Mouse (Mus musculus) intestine, embryonic 15.5 days (tissue): ENCODE results near the gene Slc11a1. TPM values are rescaled to one million over a fixed set of nuclear protein-coding genes. Genes with fewer than 3 reads are reported as not detected.

Experiments
- ATAC-seq: fragments of 200-750 bp; cut with Nextera tagmentation; 2 replicates; pipeline ENCODE4 v1.8.0; 2017; ENCODE audit warnings: moderate TSS enrichment, moderate library complexity
- H3K27ac ChIP-seq: fragments of 300-500 bp; sonication (generic); 2 replicates; pipeline ENCODE4 v1.5.1; 2015; ENCODE audit warnings: mild to moderate bottlenecking, inconsistent platforms
- H3K27me3 ChIP-seq: fragments of 300-500 bp; sonication (generic); replicated peaks from 2 replicates; pipeline ENCODE4 v1.6.1; 2015; ENCODE audit warnings: inconsistent platforms
- H3K36me3 ChIP-seq: fragments of 300-500 bp; sonication (generic); 2 replicates; pipeline ENCODE4 v1.6.1; 2015; ENCODE audit warnings: inconsistent platforms
- H3K4me1 ChIP-seq: fragments of 300-500 bp; sonication (generic); replicated peaks from 2 replicates; pipeline ENCODE4 v1.6.1; 2015; ENCODE audit warnings: inconsistent platforms
- H3K4me2 ChIP-seq: fragments of 300-500 bp; sonication (generic); replicated peaks from 2 replicates; pipeline ENCODE4 v1.6.1; 2015; ENCODE audit warnings: mild to moderate bottlenecking, inconsistent platforms
- H3K4me3 ChIP-seq: fragments of 300-500 bp; sonication (generic); replicated peaks from 2 replicates; pipeline ENCODE4 v1.5.1; 2015; ENCODE audit warnings: inconsistent platforms
- H3K9ac ChIP-seq: fragments of 300-500 bp; sonication (generic); 2 replicates; pipeline ENCODE4 v1.6.1; 2015; ENCODE audit warnings: inconsistent platforms
- H3K9me3 ChIP-seq: fragments of 300-500 bp; sonication (generic); 2 replicates; pipeline ENCODE4 v1.6.1; 2016; ENCODE audit warnings: inconsistent platforms
- WGBS: fragments of 180-500 bp; shearing (Covaris S2); methylation state at CpG from one replicate; pipeline ENCODE4 v1.1.7; 2015; 5-methylcytosine and 5-hydroxymethylcytosine counted together
- polyA plus RNA-seq: library from polyadenylated mRNA; unstranded; fragments of >200 nt; fragmentation: Nextera tagmentation; extraction: Ambion mirVana; gene quantifications from 2 replicates; pipeline ENCODE4 v1.2.1, GENCODE M21; 2015

Gene Slc11a1
- polyA plus RNA-seq, 1 experiment from 2014 or later = 6.7 TPM

DNA sequence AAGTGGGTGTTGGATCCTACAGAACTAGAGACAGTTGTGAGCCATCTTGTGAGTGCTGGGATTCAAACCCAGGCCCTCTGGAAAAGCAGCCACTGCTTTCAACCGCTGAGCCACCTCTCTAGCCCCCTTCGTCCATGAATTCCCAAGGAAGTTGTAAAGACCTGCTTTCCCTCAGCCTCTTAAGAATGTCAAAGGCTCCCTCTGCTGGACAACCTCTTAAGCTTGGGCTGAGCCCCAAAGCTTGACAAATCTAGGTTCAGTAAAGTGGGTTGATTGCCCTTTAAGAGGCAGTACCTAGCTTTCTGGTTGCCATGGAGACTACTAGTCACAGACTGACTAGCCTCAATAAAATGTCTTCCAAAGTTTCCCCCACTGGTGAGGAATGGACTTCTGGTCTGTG is 13.2 kb upstream of the Slc11a1 start, which contains the start of gene Catip:
TSS of gene Catip (plus strand) at position 297 of the 400 bp plus-strand sequence.
- no peaks in the 10 kb centered on the region for H3K36me3 ChIP-seq
- H3K4me2 ChIP-seq = no peak within 1 kb of the TSS
- WGBS = 6% methylated on average over 2 of the region's 2 CpGs
- no peak within 1 kb of the TSS for H3K27ac ChIP-seq
- no peaks in the 10 kb centered on the region for H3K4me1 ChIP-seq
- H3K9ac ChIP-seq = no peak within 1 kb of the TSS
- peak; percentile 81 for ATAC-seq
- no peak within 1 kb of the TSS for H3K4me3 ChIP-seq
- H3K27me3 ChIP-seq = no peaks in the 10 kb centered on the region
- H3K9me3 ChIP-seq = no peaks in the 10 kb centered on the region

DNA sequence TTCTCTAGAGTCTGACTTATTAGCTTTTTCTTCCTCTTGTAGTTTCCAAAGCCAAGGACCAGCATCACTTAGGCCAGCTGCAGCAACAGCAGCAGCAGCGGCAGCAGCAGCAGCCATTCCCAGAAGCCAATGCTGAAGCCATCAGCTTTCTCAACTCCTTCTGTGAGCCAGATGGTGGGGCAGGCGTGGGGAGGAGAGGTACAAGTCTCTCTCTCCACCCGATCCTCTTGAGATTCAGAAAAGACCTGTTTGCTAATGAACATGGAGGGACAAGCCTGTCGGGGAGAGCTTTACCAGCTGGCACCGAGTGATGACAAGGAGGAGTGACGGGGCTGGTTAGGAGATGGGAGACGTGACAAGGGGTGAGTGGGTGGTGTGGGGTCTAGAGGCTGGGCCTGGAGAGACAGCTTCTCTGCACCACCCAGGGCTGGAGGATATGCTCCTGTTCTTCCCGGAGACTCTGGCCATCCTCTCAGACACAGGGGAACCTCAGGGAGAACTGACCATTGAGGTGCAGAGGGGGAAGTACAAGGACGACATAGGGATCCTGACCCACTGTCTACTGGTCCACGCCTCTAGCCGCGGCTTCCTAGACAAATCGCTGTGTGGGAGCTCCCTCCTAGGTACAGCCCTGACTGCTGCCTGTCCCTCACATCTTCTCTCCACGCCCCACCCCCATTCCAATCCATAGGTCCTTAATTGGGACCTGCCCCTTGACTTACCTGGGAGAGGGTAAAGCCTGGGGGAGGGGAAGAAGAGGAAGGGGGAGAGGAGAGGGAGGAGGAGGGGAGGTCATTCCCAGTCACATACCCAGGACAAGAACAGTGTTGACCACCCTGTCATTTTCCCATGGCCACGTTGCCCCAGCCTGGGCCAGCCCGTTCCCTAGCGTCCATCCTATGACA is 12.4 kb upstream of the Slc11a1 start:
- Histone ChIP-seq H3K27ac (no peak overlapping the region), H3K4me2 (no peak overlapping the region), H3K9me3 (no peaks in the 10 kb centered on the region), H3K9ac (no peak overlapping the region), H3K36me3 (no peaks in the 10 kb centered on the region), H3K27me3 (no peaks in the 10 kb centered on the region), H3K4me3 (no peak overlapping the region), H3K4me1 (peaks cover under 1% of the 10 kb centered on the region; the same call in 1 of the 2 replicates)
- ATAC-seq = peak; percentile 37; the same call in 1 of the 2 replicates
- 60% methylated on average over 17 of the region's 17 CpGs for WGBS

DNA sequence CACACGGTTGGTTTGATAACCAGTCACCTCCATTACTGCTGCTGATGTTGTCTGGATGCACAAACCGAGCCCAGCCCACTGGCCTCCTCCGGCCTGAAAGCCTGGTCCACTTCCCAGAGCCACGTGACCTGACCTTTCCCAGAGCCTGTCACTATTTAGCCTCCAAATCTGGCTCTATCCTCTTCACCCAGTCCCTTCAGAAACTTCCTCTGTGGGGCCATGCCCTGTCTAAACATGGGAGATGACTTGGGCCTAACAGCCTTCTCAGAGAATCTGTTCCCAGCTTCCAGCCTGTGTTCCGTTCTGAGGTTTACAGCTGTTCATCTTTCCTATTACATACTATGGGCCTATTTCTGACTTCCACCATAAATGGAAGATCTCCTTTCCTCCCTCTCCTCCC is 11.6 kb upstream of the Slc11a1 start:
- no peaks in the 10 kb centered on the region for H3K9me3 ChIP-seq
- no peak for ATAC-seq
- H3K4me2 ChIP-seq = no peak overlapping the region
- 55% methylated on average over 5 of the region's 5 CpGs for WGBS
- peaks cover 9% of the 10 kb centered on the region for H3K4me1 ChIP-seq
- no peaks in the 10 kb centered on the region for H3K27me3 ChIP-seq
- H3K9ac ChIP-seq = no peak overlapping the region
- no peaks in the 10 kb centered on the region for H3K36me3 ChIP-seq
- no peak overlapping the region for H3K4me3 ChIP-seq
- no peak overlapping the region for H3K27ac ChIP-seq

DNA sequence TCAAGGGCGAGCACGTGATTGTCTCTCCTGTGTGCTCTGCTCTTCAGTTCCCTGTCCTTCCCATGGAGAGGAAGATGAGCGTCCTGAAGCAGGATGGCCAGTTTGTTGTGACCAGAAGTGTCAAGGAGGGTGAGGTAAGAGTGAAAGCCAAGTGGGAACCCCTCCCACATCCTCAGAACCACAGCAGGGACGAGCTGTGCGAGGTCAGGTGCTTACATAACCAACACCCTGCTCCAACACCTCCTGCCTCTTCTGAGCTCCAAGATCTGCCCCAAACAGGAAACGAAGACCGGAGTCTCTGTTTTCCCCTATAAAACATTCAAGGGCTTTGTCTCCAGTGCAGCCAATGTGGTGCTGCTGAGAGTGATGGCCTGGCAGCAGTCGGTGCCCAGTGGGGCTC is 10.7 kb upstream of the Slc11a1 start:
- Histone ChIP-seq H3K4me2 (no peak overlapping the region), H3K36me3 (no peaks in the 10 kb centered on the region), H3K4me3 (no peak overlapping the region), H3K27ac (no peak overlapping the region), H3K9ac (no peak overlapping the region), H3K27me3 (no peaks in the 10 kb centered on the region), H3K4me1 (peaks cover 10% of the 10 kb centered on the region), H3K9me3 (no peaks in the 10 kb centered on the region)
- ATAC-seq = no peak
- WGBS = 68% methylated on average over 8 of the region's 8 CpGs

DNA sequence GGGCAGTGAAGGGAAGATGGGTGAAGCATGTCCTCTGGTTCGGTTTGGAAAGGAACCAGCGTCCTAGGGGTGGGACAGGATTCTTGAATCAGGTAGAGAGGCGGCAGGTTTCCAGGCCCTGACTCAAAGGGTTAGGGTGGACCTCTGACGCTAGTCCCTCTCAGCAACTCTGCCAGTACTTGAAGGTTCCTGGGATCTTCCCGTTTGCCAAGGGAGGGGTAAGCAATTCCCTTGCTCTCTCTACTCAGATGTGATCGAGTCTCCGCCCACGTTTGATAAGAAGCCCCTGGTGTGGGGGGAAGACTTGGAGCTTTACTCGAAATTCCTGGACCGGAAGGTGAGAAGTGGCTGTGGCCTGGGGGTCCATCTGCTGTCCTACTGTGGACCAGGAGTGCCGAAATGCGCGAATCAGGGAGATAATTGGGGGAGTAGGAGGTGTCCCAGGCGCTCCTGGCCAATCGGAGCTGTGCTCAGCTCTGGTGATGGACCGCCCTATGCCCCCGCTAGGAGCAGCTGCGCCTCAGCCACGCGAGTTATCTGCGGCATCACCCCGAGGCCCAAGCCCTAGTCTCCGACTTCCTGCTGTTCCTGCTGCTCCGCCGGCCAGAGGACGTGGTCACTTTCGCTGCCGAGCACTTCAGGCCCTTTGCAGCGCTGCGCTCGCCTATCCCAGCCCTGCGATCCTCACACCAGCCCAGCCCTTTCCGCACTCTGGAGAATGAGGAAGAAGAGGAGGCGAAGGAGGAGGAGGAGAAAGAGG is 6.9 kb upstream of the Slc11a1 start:
- H3K27ac ChIP-seq = no peak overlapping the region
- H3K27me3 ChIP-seq = no peaks in the 10 kb centered on the region
- peak overlapping the region; percentile 52 for H3K9ac ChIP-seq
- H3K36me3 ChIP-seq = no peaks in the 10 kb centered on the region
- WGBS = 9% methylated on average over 34 of the region's 34 CpGs
- no peaks in the 10 kb centered on the region for H3K9me3 ChIP-seq
- peaks cover 10% of the 10 kb centered on the region for H3K4me1 ChIP-seq
- peak; percentile 91 for ATAC-seq
- peak overlapping the region; percentile 86 for H3K4me2 ChIP-seq
- peak overlapping the region; percentile 35 for H3K4me3 ChIP-seq

DNA sequence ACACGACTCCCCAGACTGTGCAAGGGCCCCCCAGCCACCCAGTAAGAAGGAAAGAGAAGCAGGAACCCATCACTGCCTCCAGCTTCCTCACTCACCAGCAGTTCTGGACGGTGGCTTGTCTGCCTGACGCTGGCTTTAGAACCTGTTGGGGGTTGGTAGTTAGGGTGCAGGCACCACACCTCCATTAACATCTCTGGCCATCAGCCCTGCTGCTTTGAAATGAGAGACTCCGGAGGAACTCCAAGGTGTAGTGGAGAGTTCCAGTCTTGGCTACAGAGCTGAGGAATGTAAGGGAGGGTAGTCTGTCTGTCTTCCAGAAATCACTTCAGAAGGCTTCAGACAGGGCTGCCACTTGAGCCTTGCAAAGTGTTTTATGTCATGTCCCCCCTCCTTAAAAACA is 5.0 kb upstream of the Slc11a1 start:
- Histone ChIP-seq H3K27ac (no peak overlapping the region), H3K27me3 (no peaks in the 10 kb centered on the region), H3K9ac (no peak overlapping the region), H3K4me3 (no peak overlapping the region), H3K36me3 (no peaks in the 10 kb centered on the region), H3K9me3 (no peaks in the 10 kb centered on the region), H3K4me1 (peaks cover 10% of the 10 kb centered on the region), H3K4me2 (no peak overlapping the region)
- no peak for ATAC-seq
- 49% methylated on average over 4 of the region's 4 CpGs for WGBS

DNA sequence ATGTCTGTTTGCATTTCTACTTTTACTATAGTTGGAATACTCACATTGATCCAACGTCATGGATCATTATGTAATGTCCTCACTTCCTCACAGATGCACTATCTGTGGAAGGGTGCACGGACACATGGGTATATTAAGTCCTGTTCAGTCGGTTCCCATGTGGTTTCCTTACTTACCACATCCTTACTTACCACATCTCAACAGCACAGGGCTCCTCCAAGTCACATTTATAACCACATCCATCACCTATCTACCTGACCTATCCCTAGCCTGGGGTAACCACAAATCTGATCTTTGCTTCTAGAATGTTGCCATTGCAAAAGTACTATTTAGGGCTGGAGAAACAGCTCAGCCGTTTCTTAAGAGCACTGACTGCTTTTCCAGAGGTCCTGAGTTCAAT is 1.6 kb upstream of the Slc11a1 start:
- peaks cover 1% of the 10 kb centered on the region for H3K4me1 ChIP-seq
- ATAC-seq = no peak

DNA sequence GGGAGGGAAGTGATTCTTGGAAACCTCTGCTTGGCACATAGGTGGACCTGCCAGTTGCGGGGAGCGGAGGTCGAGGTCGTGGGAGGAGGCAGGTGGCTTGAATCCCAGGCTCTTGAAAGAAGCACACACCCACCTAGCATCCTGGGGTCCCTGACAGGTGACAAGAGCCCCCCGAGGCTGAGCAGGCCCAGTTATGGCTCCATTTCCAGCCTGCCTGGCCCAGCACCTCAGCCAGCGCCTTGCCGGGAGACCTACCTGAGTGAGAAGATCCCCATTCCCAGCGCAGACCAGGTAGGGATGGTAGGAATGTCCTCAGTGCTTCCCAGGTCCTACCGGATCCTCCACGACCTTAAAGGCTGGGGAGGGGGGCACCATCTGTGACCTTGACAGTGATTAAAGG is 566 bp downstream of the Slc11a1 start:
- ATAC-seq = no peak
- Histone ChIP-seq H3K9me3 (no peaks in the 10 kb centered on the region), H3K9ac (no peak overlapping the region), H3K36me3 (no peaks in the 10 kb centered on the region), H3K4me1 (no peaks in the 10 kb centered on the region; the same call in 1 of the 2 replicates), H3K4me3 (no peak overlapping the region), H3K27me3 (no peaks in the 10 kb centered on the region), H3K27ac (no peak overlapping the region), H3K4me2 (no peak overlapping the region)
- 64% methylated on average over 10 of the region's 10 CpGs for WGBS

More for the DNA sequence above, 1.6 kb upstream of the Slc11a1 start:
- Histone ChIP-seq H3K9ac (no peak overlapping the region), H3K4me3 (no peak overlapping the region), H3K27me3 (no peaks in the 10 kb centered on the region), H3K9me3 (no peaks in the 10 kb centered on the region), H3K4me2 (no peak overlapping the region), H3K36me3 (no peaks in the 10 kb centered on the region), H3K27ac (no peak overlapping the region)
- 68% methylated on average over 4 of the region's 4 CpGs for WGBS

DNA sequence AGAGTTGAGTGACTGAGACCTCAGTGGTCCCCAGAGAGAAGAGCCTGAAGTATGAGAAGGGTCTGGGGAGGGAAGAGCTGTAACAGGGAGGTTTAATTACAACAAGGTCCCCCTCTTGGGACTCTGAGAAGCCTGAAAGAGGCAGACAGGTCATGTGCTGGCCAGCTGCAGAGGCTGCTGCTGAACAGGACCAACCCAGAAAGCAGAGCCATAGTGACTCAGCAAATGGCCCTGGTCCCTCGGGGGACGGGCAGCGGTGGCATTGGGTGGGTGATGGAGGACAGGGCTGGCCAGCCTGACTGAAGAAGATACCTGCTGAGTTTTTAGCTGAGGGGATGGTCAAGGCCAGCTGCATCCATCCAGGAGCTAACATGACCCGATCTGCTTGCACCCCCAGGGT is 1.4 kb downstream of the Slc11a1 start:
- Histone ChIP-seq H3K4me2 (no peak overlapping the region), H3K36me3 (no peaks in the 10 kb centered on the region), H3K4me3 (no peak overlapping the region), H3K27me3 (no peaks in the 10 kb centered on the region), H3K9ac (no peak overlapping the region), H3K9me3 (no peaks in the 10 kb centered on the region), H3K4me1 (no peaks in the 10 kb centered on the region; the same call in 1 of the 2 replicates), H3K27ac (no peak overlapping the region)
- no peak for ATAC-seq
- WGBS = 83% methylated on average over 4 of the region's 4 CpGs

DNA sequence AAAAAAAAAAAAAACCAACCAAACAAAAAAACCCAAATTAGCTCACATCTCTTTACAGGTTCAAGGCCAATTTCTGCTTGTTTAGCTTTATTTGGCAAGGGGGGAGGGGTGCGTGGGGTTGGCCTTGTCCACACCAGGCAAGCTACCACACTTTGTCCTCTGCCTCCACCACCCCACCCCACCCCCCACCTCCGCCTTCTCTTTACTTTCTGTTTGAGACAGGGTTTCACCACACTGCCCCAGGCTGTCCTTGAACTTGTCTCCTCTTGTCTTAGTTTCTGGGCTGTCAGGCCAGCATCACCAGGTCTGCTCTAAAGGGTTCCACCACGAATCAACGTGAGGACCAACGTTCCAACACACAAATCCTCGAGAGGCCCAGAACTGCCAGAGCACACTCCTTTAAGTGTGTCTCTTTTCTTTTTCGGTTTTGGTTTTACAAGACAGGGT is 4.1 kb downstream of the Slc11a1 start:
- H3K27ac ChIP-seq = no peak overlapping the region
- no peak for ATAC-seq
- no peaks in the 10 kb centered on the region; the same call in 1 of the 2 replicates for H3K4me1 ChIP-seq
- H3K36me3 ChIP-seq = no peaks in the 10 kb centered on the region
- no peak overlapping the region for H3K4me3 ChIP-seq
- no peaks in the 10 kb centered on the region for H3K27me3 ChIP-seq
- no peak overlapping the region for H3K9ac ChIP-seq
- no peaks in the 10 kb centered on the region for H3K9me3 ChIP-seq
- no peak overlapping the region for H3K4me2 ChIP-seq
- WGBS = 82% methylated on average over 7 of the region's 7 CpGs

DNA sequence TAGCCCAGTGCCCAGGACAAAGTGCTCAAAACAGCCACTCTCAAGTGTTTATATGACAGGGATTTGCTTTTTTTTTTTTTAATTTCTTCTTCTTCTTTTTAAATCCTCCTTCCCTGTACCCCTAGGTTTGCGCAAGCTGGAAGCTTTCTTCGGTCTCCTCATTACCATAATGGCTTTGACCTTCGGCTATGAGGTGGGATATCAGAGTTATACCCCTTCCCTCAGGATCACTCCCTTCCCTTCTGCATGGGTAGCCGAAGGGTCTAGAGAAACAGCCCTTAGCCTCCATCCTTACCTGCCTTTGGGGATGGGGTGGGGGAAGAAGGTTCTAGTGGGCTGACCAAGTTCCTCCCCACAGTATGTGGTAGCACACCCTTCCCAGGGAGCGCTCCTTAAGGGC is 5.5 kb downstream of the Slc11a1 start:
- no peaks in the 10 kb centered on the region for H3K36me3 ChIP-seq
- no peak for ATAC-seq
- H3K4me3 ChIP-seq = no peak overlapping the region
- no peak overlapping the region for H3K27ac ChIP-seq
- WGBS = 81% methylated on average over 5 of the region's 5 CpGs
- H3K9me3 ChIP-seq = no peaks in the 10 kb centered on the region
- no peak overlapping the region for H3K9ac ChIP-seq
- no peak overlapping the region for H3K4me2 ChIP-seq
- H3K4me1 ChIP-seq = no peaks in the 10 kb centered on the region; the same call in 1 of the 2 replicates
- H3K27me3 ChIP-seq = no peaks in the 10 kb centered on the region

DNA sequence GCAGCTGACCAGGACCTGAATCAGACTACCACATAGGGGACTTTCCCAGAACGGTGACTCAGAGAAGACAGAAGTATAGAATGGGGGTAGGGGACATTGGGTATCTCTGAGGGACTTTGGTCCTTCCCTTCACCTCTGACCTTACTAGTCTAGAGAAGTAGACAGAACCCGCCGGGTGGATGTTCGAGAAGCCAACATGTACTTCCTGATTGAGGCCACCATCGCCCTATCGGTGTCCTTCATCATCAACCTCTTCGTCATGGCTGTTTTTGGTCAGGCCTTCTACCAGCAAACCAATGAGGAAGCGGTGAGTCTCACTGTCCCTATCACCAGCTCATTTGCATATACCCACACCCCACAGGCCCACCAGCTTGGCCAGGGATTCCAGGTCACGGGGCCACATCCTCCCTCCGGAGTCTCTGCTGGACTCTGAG is 6.6 kb downstream of the Slc11a1 start:
- no peaks in the 10 kb centered on the region for H3K9me3 ChIP-seq
- no peak for ATAC-seq
- no peak overlapping the region for H3K27ac ChIP-seq
- H3K9ac ChIP-seq = no peak overlapping the region
- no peaks in the 10 kb centered on the region for H3K27me3 ChIP-seq
- 88% methylated on average over 10 of the region's 10 CpGs for WGBS
- no peak overlapping the region for H3K4me2 ChIP-seq
- 0 out of 2 replicates have a peak, but pooled peaks cover 2% of the 10 kb centered on the region for H3K4me1 ChIP-seq
- no peak overlapping the region for H3K4me3 ChIP-seq
- H3K36me3 ChIP-seq = no peaks in the 10 kb centered on the region
